31 mouse cellular contexts compared by ENCODE assay signal in the genomic region with DNA sequence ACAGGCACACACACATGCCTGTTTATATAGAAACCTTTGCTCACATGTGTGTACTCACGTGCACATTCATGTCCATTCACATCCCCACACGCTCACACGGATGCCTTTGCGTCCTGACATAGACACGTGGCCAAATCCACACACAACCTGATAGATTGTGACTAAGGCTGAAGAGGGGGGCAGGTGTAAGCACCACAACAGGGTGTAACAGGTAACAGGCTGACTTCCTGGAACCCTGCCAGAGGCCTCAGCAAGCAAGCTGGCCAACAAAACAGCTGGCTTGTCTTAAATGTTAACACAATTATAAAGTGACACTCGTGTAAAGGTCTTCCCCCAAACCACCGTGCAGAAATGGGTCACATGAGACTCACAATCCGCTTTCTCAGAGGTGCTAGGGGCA. TPM values are rescaled to one million over a fixed set of nuclear protein-coding genes. Genes with fewer than 3 reads are reported as not detected.
DNase-seq lines count a peak whose midpoint lies in the region; ATAC-seq and TF ChIP-seq lines count a peak whose summit lies in the region.
"Had no signal": no experiment of that assay in that cellular context is flagged by ENCODE, and none has a peak within 500 bp of the region (broad histone marks: within the 10 kb centered on the region; RNA-seq: fewer than 3 reads in every experiment).

No protein-coding gene starts in this region.

- WGBS in lung, embryonic 16.5 days = 64% methylated on average over 8 of the region's 8 CpGs
- WGBS in intestine, postnatal 0 days = 51% methylated on average over 8 of the region's 8 CpGs
- 61% methylated on average over 8 of the region's 8 CpGs for WGBS in stomach, embryonic 16.5 days

- H3K27ac ChIP-seq in lung, embryonic 16.5 days (ENCODE audit: low read length) = peak overlapping the region; percentile 96; the same call in 1 of the 2 replicates
- no peak overlapping the region for H3K27ac ChIP-seq in intestine, postnatal 0 days (ENCODE audit: low read depth, low read length)
- H3K27ac ChIP-seq in stomach, embryonic 16.5 days (ENCODE audit: low read length) = peak overlapping the region; percentile 82; the same call in 1 of the 2 replicates
- H3K27ac ChIP-seq: forebrain, embryonic 12.5 days; hindbrain, embryonic 10.5 days; left cerebral cortex, adult 2 months; limb, embryonic 12.5 days; liver, embryonic 15.5 days had no signal

- peak overlapping the region; percentile 45 for H3K4me2 ChIP-seq in lung, embryonic 16.5 days (ENCODE audit: low read depth, low read length)
- H3K4me2 ChIP-seq in intestine, postnatal 0 days (replicated peaks; ENCODE audit: low read depth) = peak overlapping the region; percentile 65
- peak overlapping the region; percentile 37 for H3K4me2 ChIP-seq in stomach, embryonic 16.5 days (ENCODE audit: low read depth, low read length)
- H3K4me2 ChIP-seq: forebrain, embryonic 12.5 days; limb, embryonic 12.5 days; liver, embryonic 15.5 days had no signal

- H3K4me1 ChIP-seq in lung, embryonic 16.5 days (replicated peaks; ENCODE audit: control insufficient read depth, insufficient read depth, low read length) = peaks cover 17% of the 10 kb centered on the region
- H3K4me1 ChIP-seq in intestine, postnatal 0 days (replicated peaks; ENCODE audit: control insufficient read depth, insufficient read depth, low read length) = peaks cover 19% of the 10 kb centered on the region
- no peaks in the 10 kb centered on the region; the same call in 1 of the 2 replicates for H3K4me1 ChIP-seq in stomach, embryonic 16.5 days (ENCODE audit: control insufficient read depth, insufficient read depth, low read length)
- H3K4me1 ChIP-seq: forebrain, embryonic 12.5 days; liver, embryonic 15.5 days had no signal

- no peaks in the 10 kb centered on the region for H3K36me3 ChIP-seq in lung, embryonic 16.5 days (ENCODE audit: control insufficient read depth, insufficient read depth, low read length)
- H3K36me3 ChIP-seq in intestine, postnatal 0 days (ENCODE audit: control insufficient read depth, insufficient read depth) = no peaks in the 10 kb centered on the region; the same call in 1 of the 2 replicates
- no peaks in the 10 kb centered on the region for H3K36me3 ChIP-seq in stomach, embryonic 16.5 days (ENCODE audit: control insufficient read depth, insufficient read depth, low read length)
- H3K36me3 ChIP-seq: forebrain, embryonic 12.5 days; hindbrain, embryonic 10.5 days; limb, embryonic 12.5 days; liver, embryonic 15.5 days had no signal

- H3K9me3 ChIP-seq in lung, embryonic 16.5 days (ENCODE audit: control insufficient read depth, low read length) = no peaks in the 10 kb centered on the region
- no peaks in the 10 kb centered on the region for H3K9me3 ChIP-seq in intestine, postnatal 0 days (ENCODE audit: control insufficient read depth)
- H3K9me3 ChIP-seq in stomach, embryonic 16.5 days (replicated peaks; ENCODE audit: control insufficient read depth, low read length) = no peaks in the 10 kb centered on the region
- H3K9me3 ChIP-seq: forebrain, embryonic 12.5 days; hindbrain, embryonic 10.5 days; limb, embryonic 12.5 days; liver, embryonic 15.5 days had no signal

- no peaks in the 10 kb centered on the region for H3K27me3 ChIP-seq in lung, embryonic 16.5 days (ENCODE audit: control insufficient read depth, insufficient read depth, low read depth, low read length)
- no peaks in the 10 kb centered on the region for H3K27me3 ChIP-seq in intestine, postnatal 0 days (replicated peaks; ENCODE audit: control insufficient read depth, insufficient read depth, low read length)
- no peaks in the 10 kb centered on the region for H3K27me3 ChIP-seq in stomach, embryonic 16.5 days (ENCODE audit: control insufficient read depth, insufficient read depth, low read length)
- H3K27me3 ChIP-seq: forebrain, embryonic 12.5 days; limb, embryonic 12.5 days; liver, embryonic 15.5 days had no signal

- peak; percentile 17 for DNase-seq in kidney, postnatal 14 days
- no peak for DNase-seq in kidney, adult 18-20 months
- DNase-seq in lung, postnatal 14 days = no peak
- DNase-seq: adrenal gland, adult 2 months; adrenal gland, postnatal 36 days; B cell, adult 2 months; forebrain, postnatal 0 days; heart, postnatal 14 days; midbrain, embryonic 14.5 days had no signal

- H3K4me3 ChIP-seq in lung, embryonic 16.5 days (ENCODE audit: low read length) = peak overlapping the region; percentile 43
- H3K4me3 ChIP-seq in intestine, postnatal 0 days (ENCODE audit: low read depth, low read length) = peak overlapping the region; percentile 30
- H3K4me3 ChIP-seq in stomach, embryonic 16.5 days (replicated peaks; ENCODE audit: low read length) = peak overlapping the region; percentile 30
- H3K4me3 ChIP-seq: forebrain, embryonic 12.5 days; hindbrain, embryonic 10.5 days; left cerebral cortex, adult 2 months; limb, embryonic 12.5 days; liver, embryonic 15.5 days had no signal

- no peak for TF ChIP-seq CTCF in intestine, postnatal 0 days (IDR thresholded peaks at IDR 0.05; ENCODE audit: low read depth)

- peak overlapping the region; percentile 58 for H3K9ac ChIP-seq in lung, embryonic 16.5 days (ENCODE audit: low read length)
- H3K9ac ChIP-seq in intestine, postnatal 0 days (ENCODE audit: low read depth, low read length) = no peak overlapping the region
- H3K9ac ChIP-seq in stomach, embryonic 16.5 days (ENCODE audit: low read length) = no peak overlapping the region
- H3K9ac ChIP-seq: forebrain, embryonic 12.5 days; forebrain, postnatal 0 days; limb, embryonic 12.5 days; liver, embryonic 15.5 days had no signal

- no peak for ATAC-seq in lung, embryonic 16.5 days (ENCODE audit: low read depth)
- no peak for ATAC-seq in intestine, postnatal 0 days
- ATAC-seq in stomach, embryonic 16.5 days (ENCODE audit: insufficient read depth, low FRiP score) = no peak
- ATAC-seq in granulocyte monocyte progenitor cell, adult 5-6 weeks (replicated peaks; ENCODE audit: poor library complexity, severe bottlenecking) = no peak
- ATAC-seq: activated CD4-positive, CD25-positive, alpha-beta regulatory T cell, adult 4 months; forebrain, postnatal 0 days; hindbrain, embryonic 16.5 days had no signal

RNA-seq across cellular contexts. Expression of a gene that starts 1.8 kb away (rescaled TPM):
- polyA plus RNA-seq in lung, embryonic 16.5 days (2015; fragmentation: Nextera tagmentation; extraction: Ambion mirVana) = 23.0 and 26.0 TPM in 2 replicates
- 22.5 and 24.3 TPM in 2 replicates for polyA plus RNA-seq in intestine, postnatal 0 days (2015; fragmentation: Nextera tagmentation; extraction: Ambion mirVana)
- 17.7 and 32.8 TPM in 2 replicates for polyA plus RNA-seq in stomach, embryonic 16.5 days (2015; fragmentation: Nextera tagmentation; extraction: Ambion mirVana)
- not detected in 2 replicates for total RNA-seq in granulocyte monocyte progenitor cell, adult 5-6 weeks (2014; fragmentation: Nextera tagmentation)
- total RNA-seq in granulocyte monocyte progenitor cell, adult 5-6 weeks (2017) = not detected in 2 replicates
- total RNA-seq: adrenal gland, adult 2 months; adrenal gland, postnatal 36 days; common myeloid progenitor, adult 5-6 weeks; forebrain, postnatal 0 days; gastrocnemius, adult 8-10 months; gastrocnemius, postnatal 4 days; heart, postnatal 14 days; layer of hippocampus, postnatal 10 days; left cerebral cortex, adult 2 months; left cerebral cortex, postnatal 25 days; liver, adult 2 months; monocyte, adult 5-6 weeks had no signal
- polyA plus RNA-seq: activated CD4-positive, CD25-positive, alpha-beta regulatory T cell, adult 4 months; adrenal gland, adult 2 months; midbrain, embryonic 14.5 days; neural tube, embryonic 14.5 days had no signal

RNA-seq across cellular contexts. Expression of a gene that starts 9.6 kb away (rescaled TPM):
- polyA plus RNA-seq in lung, embryonic 16.5 days (2015; fragmentation: Nextera tagmentation; extraction: Ambion mirVana) = 4.9 and 5.1 TPM in 2 replicates
- polyA plus RNA-seq in intestine, postnatal 0 days (2015; fragmentation: Nextera tagmentation; extraction: Ambion mirVana) = 0.04 TPM in 1 of 2 replicates, not detected in the other
- polyA plus RNA-seq in stomach, embryonic 16.5 days (2015; fragmentation: Nextera tagmentation; extraction: Ambion mirVana) = 0.18 and 0.24 TPM in 2 replicates
- not detected in 2 replicates for total RNA-seq in granulocyte monocyte progenitor cell, adult 5-6 weeks (2014; fragmentation: Nextera tagmentation)
- total RNA-seq in granulocyte monocyte progenitor cell, adult 5-6 weeks (2017) = not detected in 2 replicates
- total RNA-seq: adrenal gland, adult 2 months; common myeloid progenitor, adult 5-6 weeks; gastrocnemius, adult 8-10 months; gastrocnemius, postnatal 4 days; liver, adult 2 months; monocyte, adult 5-6 weeks had no signal
- polyA plus RNA-seq: activated CD4-positive, CD25-positive, alpha-beta regulatory T cell, adult 4 months; liver, adult 2 months; liver, embryonic 15.5 days had no signal

RNA-seq across cellular contexts. Expression of a gene that starts 23.9 kb away (rescaled TPM):
- polyA plus RNA-seq in lung, embryonic 16.5 days (2015; fragmentation: Nextera tagmentation; extraction: Ambion mirVana) = 0.24 TPM in 1 of 2 replicates, not detected in the other
- polyA plus RNA-seq in intestine, postnatal 0 days (2015; fragmentation: Nextera tagmentation; extraction: Ambion mirVana) = 3.2 and 3.5 TPM in 2 replicates
- 0.47 and 0.53 TPM in 2 replicates for polyA plus RNA-seq in stomach, embryonic 16.5 days (2015; fragmentation: Nextera tagmentation; extraction: Ambion mirVana)
- not detected in 2 replicates for total RNA-seq in granulocyte monocyte progenitor cell, adult 5-6 weeks (2014; fragmentation: Nextera tagmentation)
- total RNA-seq in granulocyte monocyte progenitor cell, adult 5-6 weeks (2017) = not detected in 2 replicates
- total RNA-seq: adrenal gland, postnatal 36 days; common myeloid progenitor, adult 5-6 weeks; forebrain, postnatal 0 days; gastrocnemius, adult 8-10 months; heart, postnatal 14 days; layer of hippocampus, postnatal 10 days; left cerebral cortex, adult 2 months; left cerebral cortex, postnatal 25 days; monocyte, adult 5-6 weeks had no signal
- polyA plus RNA-seq: activated CD4-positive, CD25-positive, alpha-beta regulatory T cell, adult 4 months; brain, embryonic 14.5 days; embryonic facial prominence, embryonic 14.5 days; forebrain, embryonic 12.5 days; forebrain, postnatal 0 days; heart, embryonic 14.5 days; hindbrain, embryonic 10.5 days; hindbrain, embryonic 16.5 days; limb, embryonic 12.5 days; midbrain, embryonic 14.5 days; neural tube, embryonic 14.5 days had no signal

RNA-seq across cellular contexts. Expression of a gene that starts 57.2 kb away (rescaled TPM):
- polyA plus RNA-seq in lung, embryonic 16.5 days (2015; fragmentation: Nextera tagmentation; extraction: Ambion mirVana) = 7.9 and 9.2 TPM in 2 replicates
- polyA plus RNA-seq in intestine, postnatal 0 days (2015; fragmentation: Nextera tagmentation; extraction: Ambion mirVana) = 7.7 and 8.3 TPM in 2 replicates
- polyA plus RNA-seq in stomach, embryonic 16.5 days (2015; fragmentation: Nextera tagmentation; extraction: Ambion mirVana) = 10.6 and 16.5 TPM in 2 replicates
- not detected in 2 replicates for total RNA-seq in granulocyte monocyte progenitor cell, adult 5-6 weeks (2014; fragmentation: Nextera tagmentation)
- total RNA-seq in granulocyte monocyte progenitor cell, adult 5-6 weeks (2017) = not detected in 2 replicates
- total RNA-seq: common myeloid progenitor, adult 5-6 weeks; monocyte, adult 5-6 weeks had no signal
- polyA plus RNA-seq: activated CD4-positive, CD25-positive, alpha-beta regulatory T cell, adult 4 months had no signal
